Comparison of ENCODE assay signal across 7 mouse cellular contexts in genomic region chr7:110768001-110768400, GRCm38 (mm10). TPM values are rescaled to one million over a fixed set of nuclear protein-coding genes. Genes with fewer than 3 reads are reported as not detected.
DNase-seq lines count a peak whose midpoint lies in the region; ATAC-seq and TF ChIP-seq lines count a peak whose summit lies in the region.

TSS of gene Ampd3 (plus strand) at chr7:110768206.

- H3K4me1 ChIP-seq in ES-E14 (ENCODE audit: control insufficient read depth in 2 of 2, insufficient read depth in 2 of 2, low read length in 2 of 2, poor library complexity in 1 of 2) = no peaks in the 10 kb centered on the region
- H3K4me1 ChIP-seq in forebrain, embryonic 10.5 days = peaks cover 17% of the 10 kb centered on the region
- H3K4me1 ChIP-seq in hindbrain, embryonic 14.5 days (replicated peaks; ENCODE audit: control insufficient read depth, insufficient read depth, low read length) = peaks cover 12% of the 10 kb centered on the region; the same call in 1 of the 2 replicates
- peaks cover 14% of the 10 kb centered on the region; the same call in 1 of the 2 replicates for H3K4me1 ChIP-seq in midbrain, postnatal 0 days (ENCODE audit: insufficient read depth, low read length)

- H3K9me3 ChIP-seq in ES-E14 (ENCODE audit: control insufficient read depth, insufficient read depth, low read depth, low read length) = no peaks in the 10 kb centered on the region
- H3K9me3 ChIP-seq in forebrain, embryonic 10.5 days = no peaks in the 10 kb centered on the region
- H3K9me3 ChIP-seq in hindbrain, embryonic 14.5 days (ENCODE audit: control insufficient read depth, low read length) = no peaks in the 10 kb centered on the region
- no peaks in the 10 kb centered on the region for H3K9me3 ChIP-seq in midbrain, postnatal 0 days (ENCODE audit: low read length)

- 13% methylated on average over 16 of the region's 16 CpGs for WGBS in forebrain, embryonic 10.5 days
- WGBS in hindbrain, embryonic 14.5 days = 14% methylated on average over 16 of the region's 16 CpGs
- 18% methylated on average over 16 of the region's 16 CpGs for WGBS in midbrain, postnatal 0 days

- H3K36me3 ChIP-seq in ES-E14 (ENCODE audit: control insufficient read depth, insufficient read depth, low read length, poor library complexity, severe bottlenecking) = no peaks in the 10 kb centered on the region
- H3K36me3 ChIP-seq in forebrain, embryonic 10.5 days (replicated peaks) = no peaks in the 10 kb centered on the region
- H3K36me3 ChIP-seq in hindbrain, embryonic 14.5 days (replicated peaks; ENCODE audit: control insufficient read depth, insufficient read depth) = no peaks in the 10 kb centered on the region
- no peaks in the 10 kb centered on the region for H3K36me3 ChIP-seq in midbrain, postnatal 0 days (ENCODE audit: insufficient read depth, low read length)

- H3K4me2 ChIP-seq in hindbrain, embryonic 14.5 days (replicated peaks) = peak within 1 kb of the TSS; percentile 95
- H3K4me2 ChIP-seq in midbrain, postnatal 0 days (ENCODE audit: low read depth, low read length, poor library complexity, severe bottlenecking) = peak within 1 kb of the TSS; percentile 95

- H3K27ac ChIP-seq in ES-E14 (ENCODE audit: insufficient read depth, low read depth, low read length, poor library complexity, severe bottlenecking) = no peak within 1 kb of the TSS
- peak within 1 kb of the TSS; percentile 75 for H3K27ac ChIP-seq in forebrain, embryonic 10.5 days
- H3K27ac ChIP-seq in hindbrain, embryonic 14.5 days = no peak within 1 kb of the TSS
- H3K27ac ChIP-seq in midbrain, postnatal 0 days (ENCODE audit: low read depth, low read length) = peak within 1 kb of the TSS; percentile 73

- in situ Hi-C loops in ES-E14 (cut with MboI; ENCODE audit: low sequenced_read_pairs in 2 of 2, unreplicated experiment in 2 of 2) = no loop called here

- peak within 1 kb of the TSS; percentile 87 for H3K4me3 ChIP-seq in ES-E14 (ENCODE audit: insufficient read depth in 1 of 2, low read depth in 1 of 2, low read length in 2 of 2, poor library complexity in 1 of 2, severe bottlenecking in 1 of 2)
- peak within 1 kb of the TSS; percentile 66 for H3K4me3 ChIP-seq in forebrain, embryonic 10.5 days
- peak within 1 kb of the TSS; percentile 55 for H3K4me3 ChIP-seq in hindbrain, embryonic 14.5 days (replicated peaks; ENCODE audit: low read length)
- H3K4me3 ChIP-seq in midbrain, postnatal 0 days (ENCODE audit: low read depth, low read length) = peak within 1 kb of the TSS; percentile 57

- peak within 1 kb of the TSS; percentile 75 for H3K9ac ChIP-seq in ES-E14 (ENCODE audit: insufficient read depth, low read depth, low read length, poor library complexity, severe bottlenecking)
- H3K9ac ChIP-seq in hindbrain, embryonic 14.5 days = peak within 1 kb of the TSS; percentile 85
- H3K9ac ChIP-seq in midbrain, postnatal 0 days (replicated peaks; ENCODE audit: low read length, poor library complexity, severe bottlenecking) = peak within 1 kb of the TSS; percentile 87

- ATAC-seq in activated CD4-positive, CD25-positive, alpha-beta regulatory T cell, adult 4 months = peak; percentile 10
- no peak; the same call in 1 of the 2 replicates for ATAC-seq in hindbrain, embryonic 14.5 days (ENCODE audit: low FRiP score)
- ATAC-seq in midbrain, postnatal 0 days (ENCODE audit: low FRiP score) = peak; percentile 21; the same call in 1 of the 2 replicates

- no peak for DNase-seq in ES-E14 (ENCODE audit: low read depth, low spot score)
- no peak for DNase-seq in forebrain, embryonic 10.5 days (ENCODE audit: extremely low spot score, low spot score)
- DNase-seq in hindbrain, embryonic 14.5 days (ENCODE audit: low spot score) = no peak
- no peak for DNase-seq in left cerebral cortex, postnatal 25 days (ENCODE audit: low spot score in 2 of 2)
- no peak for DNase-seq in midbrain, postnatal 0 days (ENCODE audit: low spot score)
- no peak for DNase-seq in embryo, embryonic 10.5 days (ENCODE audit: low spot score)

- no peak for TF ChIP-seq CTCF in midbrain, postnatal 0 days (IDR thresholded peaks at IDR 0.05)

- peaks cover 51% of the 10 kb centered on the region for H3K27me3 ChIP-seq in forebrain, embryonic 10.5 days (ENCODE audit: poor library complexity, severe bottlenecking)
- H3K27me3 ChIP-seq in hindbrain, embryonic 14.5 days (ENCODE audit: control insufficient read depth, insufficient read depth, low read length) = no peaks in the 10 kb centered on the region; the same call in 1 of the 2 replicates
- no peaks in the 10 kb centered on the region for H3K27me3 ChIP-seq in midbrain, postnatal 0 days (ENCODE audit: insufficient read depth, low read length)

- intact Hi-C loops in left cerebral cortex, postnatal 25 days (cut with DNase I) = no loop called here

TF ChIP-seq in ES-E14, 5 proteins besides CTCF, POLR2A, EP300 and RAD21:
- TF ChIP-seq MAFK (IDR thresholded peaks at IDR 0.05; ENCODE audit: insufficient read depth, low read depth, low read length) (no peak), HCFC1 (IDR thresholded peaks at IDR 0.05; ENCODE audit: borderline replicate concordance, insufficient read depth, low read length) (no peak), ZNF384 (IDR thresholded peaks at IDR 0.05; ENCODE audit: low read depth, low read length) (no peak), CHD2 (IDR thresholded peaks at IDR 0.05; ENCODE audit: low read depth, low read length) (no peak), ZC3H11A (IDR thresholded peaks at IDR 0.05; ENCODE audit: borderline replicate concordance, low read depth, low read length) (no peak)

RNA-seq across cellular contexts. Expression of gene Ampd3, which starts in this region (rescaled TPM):
- total RNA-seq in ES-E14 (2012; rRNA removed) = 2.4 and 5.3 TPM in 2 replicates
- 1 to 10 TPM; 3.7 to 3.9 TPM for polyA plus RNA-seq in activated CD4-positive, CD25-positive, alpha-beta regulatory T cell, adult 4 months (2017; shearing (Covaris generic))
- 1.2 and 1.5 TPM in 2 replicates for polyA plus RNA-seq in forebrain, embryonic 10.5 days (2016; fragmentation: Nextera tagmentation; extraction: Ambion mirVana)
- polyA plus RNA-seq in hindbrain, embryonic 14.5 days (2014; fragmentation: Nextera tagmentation; extraction: Ambion mirVana) = 8.8 and 10.8 TPM in 2 replicates
- total RNA-seq in left cerebral cortex, postnatal 25 days (2021) = 10 to 100 TPM; 22.0 to 24.2 TPM
- 20.6 and 22.7 TPM in 2 replicates for total RNA-seq in midbrain, postnatal 0 days (2014; rRNA removed)
- 13.2 and 16.2 TPM in 2 replicates for polyA plus RNA-seq in midbrain, postnatal 0 days (2015; fragmentation: Nextera tagmentation; extraction: Ambion mirVana)

Comparison
In these comparisons a context has a peak if more than half of its experiments do, and no peak if none do; other contexts are left out.
1. H3K27ac ChIP-seq: peak in forebrain, embryonic 10.5 days (single experiment) and midbrain, postnatal 0 days (single experiment); none in ES-E14 (single experiment) and hindbrain, embryonic 14.5 days (single experiment).
2. Peak in every context shown above with its lines, with median percentiles within 50 percentile points of each other: H3K4me3 ChIP-seq and H3K9ac ChIP-seq.